Mouse (Mus musculus): ENCODE results near the gene Trim25. TPM values are rescaled to one million over a fixed set of nuclear protein-coding genes. Genes with fewer than 3 reads are reported as not detected.
A peak's percentile ranks its signal among the peaks of the same experiment; 100 is the strongest.
"Not testable (repeated sequence)": the region's sequence is repeated elsewhere in the genome, so short reads cannot be mapped to it uniquely, and the experiment has no call there.

Trim25 gene
- polyA plus RNA-seq, 1 experiment: 4.3 TPM

DNA sequence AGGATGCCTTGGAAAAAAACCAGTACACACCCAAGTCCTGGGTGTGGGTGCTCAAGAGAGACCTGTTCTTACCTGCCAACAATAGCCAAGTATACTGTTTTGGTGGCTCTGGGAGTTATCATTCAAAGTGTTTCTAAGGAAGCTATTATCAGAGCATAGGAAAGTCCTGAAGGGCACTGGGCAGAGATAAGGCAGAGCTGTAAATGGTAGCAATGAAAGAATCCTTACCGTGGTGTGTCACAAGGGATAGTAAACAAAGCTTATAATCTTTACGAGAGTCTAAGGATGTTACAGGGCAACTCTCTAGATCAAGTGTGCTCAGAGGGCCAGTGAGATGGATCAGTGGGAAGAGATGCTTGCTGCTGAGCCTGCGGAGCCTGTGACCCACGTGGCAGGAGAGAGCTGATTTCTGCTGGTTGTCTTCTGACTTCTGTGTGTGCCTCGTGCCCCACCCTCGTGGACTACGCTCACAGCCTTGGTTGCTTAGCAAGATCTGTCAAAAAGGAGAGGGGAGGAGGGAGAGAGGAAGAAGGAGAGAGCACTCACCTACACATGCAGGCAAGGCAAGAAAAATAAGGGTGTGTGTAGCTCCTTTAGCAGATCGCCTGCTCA, 23.1 kb downstream of the Trim25 start:
- peak in 1 of 2 experiments; percentile 30 for DNase-seq (ENCODE audit: extremely low spot score in 1 of 2, low spot score in 1 of 2)

DNA sequence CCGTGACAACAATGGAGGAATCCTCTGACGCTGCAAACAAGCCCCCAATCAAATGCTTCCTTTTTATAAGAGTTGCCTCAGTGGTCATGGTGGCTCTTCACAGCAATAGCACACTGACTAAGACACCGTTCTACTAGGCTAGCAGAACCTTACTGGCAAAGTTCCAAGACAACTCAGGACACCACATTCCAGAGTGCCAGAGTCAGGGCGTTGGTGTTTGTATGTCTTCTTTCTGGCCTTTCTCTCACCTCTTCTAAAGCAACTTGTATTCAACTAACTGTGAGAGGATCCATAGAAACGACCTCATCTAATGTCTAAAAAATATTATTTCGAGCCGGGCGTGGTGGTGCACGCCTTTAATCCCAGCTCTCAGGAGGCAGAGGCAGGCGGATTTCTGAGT, 24.3 kb downstream of the Trim25 start:
- no peak for DNase-seq (ENCODE audit: extremely low spot score in 1 of 2, low spot score in 1 of 2)

DNA sequence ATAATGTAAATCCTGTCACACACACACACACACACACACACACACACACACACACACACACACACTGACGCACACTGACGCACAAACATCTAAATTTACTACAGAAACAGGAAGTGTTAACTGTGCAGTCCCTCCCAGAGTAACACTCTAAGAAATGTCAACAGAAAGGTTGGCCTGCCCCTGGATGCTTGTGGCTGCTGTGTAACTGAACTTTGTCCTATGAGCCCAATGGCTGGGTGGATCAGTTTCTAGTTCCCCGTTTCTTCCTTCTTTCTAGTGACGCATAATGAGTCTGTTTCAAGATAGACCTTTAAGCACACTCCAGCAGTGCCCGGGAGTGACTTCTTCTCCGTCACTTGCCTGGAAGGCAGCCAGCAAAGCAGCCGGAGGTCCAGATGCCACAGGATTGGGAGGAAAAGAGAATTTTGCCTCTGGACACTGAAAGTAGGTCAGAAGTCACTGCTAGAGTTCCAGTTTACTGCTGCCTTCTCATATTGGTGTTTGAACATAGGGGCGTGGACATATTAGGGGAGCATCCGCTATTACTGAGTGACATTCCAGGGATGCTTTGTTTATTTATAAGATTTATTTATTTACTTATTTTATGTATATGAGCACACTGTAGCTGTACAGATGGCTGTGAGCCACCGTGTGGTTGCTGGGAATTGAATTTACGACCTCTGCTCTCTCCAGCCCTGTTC, 25.2 kb downstream of the Trim25 start:
- no peak for DNase-seq (ENCODE audit: extremely low spot score in 1 of 2, low spot score in 1 of 2)

DNA sequence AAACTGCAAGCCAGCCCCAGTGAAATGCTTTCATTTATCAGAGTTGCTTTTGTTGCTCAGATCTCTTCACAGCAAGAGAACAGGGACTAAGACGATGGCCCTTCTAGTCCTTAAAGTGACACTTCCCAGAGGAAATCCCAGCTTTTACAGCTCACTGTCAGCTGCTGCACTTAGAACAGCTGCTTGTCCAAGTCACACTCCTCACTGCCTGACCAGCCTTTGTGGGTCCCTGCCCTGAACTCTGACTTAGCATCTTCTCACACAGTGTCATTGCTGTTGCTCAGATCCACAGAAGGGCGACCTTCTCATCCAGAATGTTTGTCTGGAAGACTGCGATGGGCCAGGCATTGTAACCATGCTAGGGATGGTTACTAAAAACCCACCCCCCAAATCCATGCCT, 26.4 kb downstream of the Trim25 start:
- DNase-seq (ENCODE audit: extremely low spot score in 1 of 2, low spot score in 1 of 2): no peak

DNA sequence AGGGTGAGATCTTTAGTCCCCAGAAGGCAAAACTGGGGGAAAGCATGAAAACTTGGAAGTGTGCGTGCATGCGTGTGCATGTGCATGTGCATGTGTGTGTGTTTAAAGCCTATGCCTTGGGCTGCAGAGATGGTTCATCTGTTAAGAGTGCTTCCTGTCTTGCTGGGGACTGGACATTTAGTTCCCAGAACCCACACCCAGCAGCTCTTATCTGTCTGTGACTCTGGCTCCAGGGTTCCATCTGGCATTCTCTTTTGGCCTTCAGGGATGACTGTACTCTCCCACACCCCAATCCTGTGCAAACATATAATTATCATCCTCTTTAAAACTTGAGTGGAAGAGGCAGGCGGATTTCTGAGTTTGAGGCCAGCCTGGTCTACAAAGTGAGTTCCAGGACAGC, 26.9 kb downstream of the Trim25 start:
- DNase-seq (ENCODE audit: extremely low spot score in 1 of 2, low spot score in 1 of 2): no peak

DNA sequence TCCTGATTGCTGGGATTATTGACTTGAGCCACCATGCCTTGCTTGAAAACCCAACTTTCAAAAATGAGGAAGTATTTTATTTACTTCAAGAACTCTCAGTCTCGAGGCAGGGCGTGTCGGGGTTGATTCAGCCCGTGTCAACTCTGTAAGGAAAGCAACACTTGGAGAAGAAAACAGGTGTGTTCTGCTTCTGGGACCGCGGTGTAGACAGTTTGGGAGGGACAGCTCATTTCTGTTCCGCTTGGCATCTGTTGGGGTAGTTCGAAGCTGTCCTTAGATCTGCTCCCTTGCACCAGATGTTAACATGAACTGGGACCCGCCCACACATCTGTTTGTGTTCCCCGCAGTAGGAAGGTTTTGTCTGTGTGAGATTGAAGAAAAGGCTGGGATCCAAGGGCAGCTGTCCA, 28.8 kb downstream of the Trim25 start:
- DNase-seq (ENCODE audit: extremely low spot score in 1 of 2, low spot score in 1 of 2): no peak

DNA sequence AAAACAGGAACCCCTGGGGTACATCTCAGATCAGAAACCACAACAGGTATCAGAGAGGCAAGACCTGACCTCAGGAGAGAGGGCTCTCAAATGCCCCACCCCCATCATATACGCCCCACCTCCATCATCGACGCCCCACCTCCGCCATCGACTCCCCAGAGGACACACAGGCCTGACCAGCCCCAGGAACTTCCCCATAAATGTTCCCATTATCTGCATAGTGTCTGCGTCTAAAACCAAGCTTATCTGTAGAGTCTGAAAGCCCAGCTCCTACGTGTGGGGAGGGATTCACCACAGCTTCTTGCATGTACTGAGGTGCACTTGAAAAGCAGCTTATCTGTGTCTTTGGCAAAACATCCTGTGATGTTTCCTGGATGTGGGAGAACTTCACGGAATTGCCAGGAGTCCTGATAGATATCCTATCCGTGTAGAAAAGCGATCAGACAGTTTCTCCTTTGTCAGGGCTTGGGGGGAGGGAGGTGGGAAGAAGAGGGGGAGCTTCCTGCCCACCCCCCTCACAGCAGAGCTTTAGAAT, 29.8 kb downstream of the Trim25 start:
- no peak for DNase-seq (ENCODE audit: extremely low spot score in 1 of 2, low spot score in 1 of 2)

DNA sequence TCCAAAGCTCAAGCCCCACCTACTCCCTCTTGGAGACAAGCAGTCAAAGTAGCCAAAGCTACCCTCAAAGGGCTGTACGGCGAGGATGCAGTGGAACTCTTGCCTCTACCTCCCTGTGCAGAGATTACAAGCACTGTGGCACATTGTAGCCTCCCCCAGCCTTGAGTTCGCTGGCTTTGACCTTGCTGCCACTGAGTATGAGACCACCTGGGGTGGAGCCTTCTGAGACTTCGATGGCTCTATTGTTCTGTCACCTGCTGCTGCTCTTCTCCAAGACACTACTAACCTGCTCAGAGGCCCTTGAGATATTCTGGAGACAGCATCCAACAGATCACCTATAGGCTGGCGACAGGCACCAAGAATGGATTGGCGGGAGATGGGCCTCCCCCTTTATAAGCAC, 31.4 kb downstream of the Trim25 start:
- no peak for DNase-seq (ENCODE audit: extremely low spot score in 1 of 2, low spot score in 1 of 2)

DNA sequence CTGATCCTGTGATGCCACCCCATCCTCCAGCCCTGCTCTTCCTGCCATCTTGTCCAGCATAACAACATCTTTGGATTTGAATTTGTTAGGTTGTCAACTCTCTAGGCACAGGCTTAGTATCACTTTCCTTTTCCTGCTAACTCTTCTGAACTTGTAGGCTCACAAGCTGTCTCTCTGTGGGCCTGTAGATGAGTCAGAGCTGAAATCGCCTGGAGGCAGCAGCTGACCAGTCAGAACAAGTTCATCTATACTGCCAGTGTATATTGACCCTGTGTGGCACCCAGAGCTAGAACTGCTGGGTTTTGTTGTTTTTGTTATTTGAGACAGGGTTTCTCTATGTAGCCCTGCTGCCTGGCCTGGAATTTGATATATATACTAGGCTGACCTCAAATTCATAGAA, 32.0 kb downstream of the Trim25 start:
- DNase-seq (ENCODE audit: extremely low spot score in 1 of 2, low spot score in 1 of 2): no peak

DNA sequence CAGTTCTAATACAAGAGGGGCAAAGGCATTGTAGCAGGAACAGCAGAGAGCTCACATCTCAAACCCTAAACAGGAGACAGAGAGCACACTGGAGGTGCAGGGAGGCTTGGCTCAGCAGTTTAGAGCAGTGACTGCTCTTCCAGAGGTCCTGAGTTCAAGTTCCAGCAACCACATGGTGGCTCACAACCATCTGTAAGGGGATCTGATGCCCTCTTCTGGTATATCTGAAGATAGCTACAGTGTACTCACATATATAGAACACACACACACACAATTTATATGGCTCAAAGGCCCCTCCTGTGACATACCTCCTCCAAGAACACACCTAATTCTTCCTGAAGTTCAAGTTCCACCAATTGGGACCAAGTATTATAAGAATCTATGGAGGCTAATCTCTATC, 35.4 kb downstream of the Trim25 start:
- DNase-seq (ENCODE audit: extremely low spot score in 1 of 2, low spot score in 1 of 2): no peak

DNA sequence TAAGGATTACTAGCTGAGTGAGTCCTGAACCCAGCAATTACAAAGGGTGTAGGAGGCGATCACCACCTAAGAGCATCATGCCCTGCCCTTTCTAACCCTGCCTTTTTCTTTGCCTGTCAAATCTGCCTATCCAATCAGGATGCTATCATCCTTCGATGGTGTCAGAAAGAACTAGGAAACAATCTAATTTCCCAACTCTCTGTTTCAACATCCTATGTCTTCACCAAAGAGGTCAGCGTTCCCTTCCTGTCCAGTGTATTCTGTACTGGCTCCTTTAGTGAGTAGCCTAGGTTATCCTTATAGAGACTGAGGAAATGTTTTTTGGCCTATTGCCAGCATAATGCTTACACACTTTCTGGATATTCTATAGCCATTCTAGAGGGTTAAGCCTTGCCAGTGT, 36.4 kb downstream of the Trim25 start:
- DNase-seq (ENCODE audit: extremely low spot score in 1 of 2, low spot score in 1 of 2): no peak

DNA sequence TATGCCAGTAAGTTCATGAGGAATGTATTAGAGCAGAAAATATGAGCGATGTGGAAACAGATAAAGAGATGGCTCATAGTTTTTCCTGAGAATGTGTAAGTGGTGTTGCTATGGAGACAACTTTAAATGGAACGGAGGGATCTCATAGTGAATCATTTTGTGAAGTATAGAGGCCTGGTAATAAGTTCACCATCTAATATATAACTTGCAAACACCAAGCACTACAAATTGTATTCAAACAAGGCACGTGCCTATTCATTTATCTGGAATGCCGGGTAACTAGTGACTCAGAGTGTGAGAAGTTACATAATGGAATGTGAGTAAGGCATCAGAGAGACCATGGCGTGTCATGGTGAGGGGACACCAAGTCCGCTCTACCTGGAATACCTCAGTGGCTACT, 39.3 kb downstream of the Trim25 start:
- DNase-seq (ENCODE audit: extremely low spot score in 1 of 2, low spot score in 1 of 2): no peak

DNA sequence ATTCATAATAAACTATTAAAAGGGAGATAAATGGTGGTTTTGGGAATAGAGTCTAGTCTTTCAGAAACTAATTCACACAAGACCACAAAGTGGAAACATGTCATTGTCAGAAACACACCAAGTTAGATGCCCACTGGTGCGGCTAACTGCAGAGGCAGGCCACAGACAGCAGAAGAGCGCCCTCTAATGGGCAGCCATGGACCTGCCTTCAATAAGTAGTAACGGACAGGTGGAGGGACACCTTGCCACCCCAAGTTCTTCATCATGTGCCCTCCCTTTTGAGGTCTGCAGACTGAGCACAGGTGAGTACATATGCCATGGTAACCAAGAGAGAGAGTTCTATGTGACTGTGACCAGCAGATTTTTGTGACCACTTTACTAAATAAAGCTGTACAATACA, 40.1 kb downstream of the Trim25 start:
- DNase-seq (ENCODE audit: extremely low spot score in 1 of 2, low spot score in 1 of 2): peak in 1 of 2 experiments; percentile 73

DNA sequence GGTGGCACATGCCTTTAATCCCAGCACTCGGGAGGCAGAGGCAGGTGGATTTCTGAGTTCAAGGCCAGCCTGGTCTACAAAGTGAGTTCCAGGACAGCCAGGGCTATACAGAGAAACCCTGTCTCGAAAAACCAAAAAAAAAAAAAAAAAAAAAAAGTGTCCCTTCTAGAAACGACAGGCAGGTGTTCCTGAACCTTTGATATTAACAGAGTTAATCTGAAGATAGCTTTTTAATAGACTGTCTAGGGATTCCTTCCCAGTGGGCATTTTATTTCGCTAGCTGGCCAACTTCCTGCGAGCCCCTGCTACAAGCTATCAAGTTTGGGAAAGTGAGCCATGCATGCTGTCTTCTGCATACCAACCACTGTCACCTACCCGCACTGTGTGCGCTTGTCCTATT, 41.9 kb downstream of the Trim25 start:
- not testable (repeated sequence) for DNase-seq (ENCODE audit: extremely low spot score in 1 of 2, low spot score in 1 of 2)

DNA sequence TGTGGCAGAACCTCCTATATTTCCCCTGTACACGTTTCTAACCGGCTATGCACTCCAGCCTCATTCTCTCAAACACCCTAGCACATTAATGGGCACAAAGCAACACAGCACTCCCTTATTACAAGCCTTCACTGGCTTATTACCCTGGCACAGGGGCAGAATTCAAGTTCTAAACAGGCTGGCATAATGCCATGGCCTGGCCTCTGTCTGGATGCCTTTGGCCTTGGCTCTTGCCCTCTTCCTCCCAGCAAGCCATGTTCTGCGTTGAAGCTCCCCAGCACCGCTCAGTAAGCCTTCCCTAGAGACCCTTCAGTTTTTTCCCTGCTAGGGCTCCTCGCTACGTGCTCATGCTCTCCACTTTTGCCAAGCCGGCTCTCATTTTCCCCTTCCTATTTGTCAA, 43.9 kb downstream of the Trim25 start:
- no peak for DNase-seq (ENCODE audit: extremely low spot score in 1 of 2, low spot score in 1 of 2)

DNA sequence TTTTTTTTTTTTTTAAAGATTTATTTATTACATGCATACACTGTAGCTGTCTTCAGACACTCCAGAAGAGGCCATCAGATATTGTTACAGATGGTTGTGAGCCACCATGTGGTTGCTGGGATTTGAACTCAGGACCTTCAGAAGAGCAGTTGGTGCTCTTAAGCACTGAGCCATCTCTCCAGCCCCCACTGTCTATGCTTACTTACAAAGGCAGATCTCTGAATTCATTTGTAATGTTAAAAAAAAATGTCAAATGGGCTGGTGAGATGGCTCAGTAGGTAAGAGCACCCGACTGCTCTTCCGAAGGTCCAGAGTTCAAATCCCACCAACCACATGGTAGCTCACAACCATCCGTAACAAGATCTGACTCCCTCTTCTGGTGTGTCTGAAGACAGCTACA, 46.3 kb downstream of the Trim25 start:
- DNase-seq (ENCODE audit: extremely low spot score in 1 of 2, low spot score in 1 of 2): not testable (repeated sequence)

DNA sequence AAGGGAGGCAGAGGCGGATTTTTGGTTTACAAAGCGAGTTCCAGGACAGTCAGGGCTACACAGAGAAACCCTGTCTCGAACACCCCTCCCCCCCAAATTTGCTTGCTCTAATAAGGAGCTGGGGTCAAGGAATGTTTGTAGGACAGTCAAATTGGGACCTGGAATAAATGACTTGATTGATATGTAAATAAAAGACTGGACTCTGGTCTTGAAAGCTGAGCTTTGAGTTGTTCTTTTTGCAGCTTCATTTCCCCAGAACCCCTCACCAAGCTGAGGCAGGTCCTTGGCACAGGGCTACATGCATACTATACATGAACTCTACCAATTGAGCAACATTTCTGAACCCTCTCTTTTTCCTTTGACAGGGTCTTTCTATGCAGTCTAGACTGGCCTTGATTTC, 46.8 kb downstream of the Trim25 start:
- no peak for DNase-seq (ENCODE audit: extremely low spot score in 1 of 2, low spot score in 1 of 2)

DNA sequence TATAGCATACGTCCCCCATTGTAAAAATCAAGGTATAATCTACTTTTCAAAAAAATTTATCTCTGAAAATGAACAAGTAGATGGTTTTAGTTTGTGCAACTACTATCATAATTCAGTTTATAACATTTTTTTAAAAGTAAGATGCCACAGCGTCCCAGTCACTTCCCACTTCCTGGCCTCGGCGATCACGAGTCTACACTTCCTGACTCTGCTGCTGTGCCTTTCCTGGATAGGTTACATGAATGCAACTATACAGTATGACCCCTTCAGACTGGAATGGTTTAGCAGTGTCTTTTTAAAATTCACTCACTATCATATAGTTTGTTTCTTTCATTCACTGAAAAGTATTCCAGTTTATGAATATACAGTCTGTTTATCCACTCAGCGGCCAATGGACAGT, 52.6 kb downstream of the Trim25 start:
- DNase-seq (ENCODE audit: extremely low spot score in 1 of 2, low spot score in 1 of 2): no peak

DNA sequence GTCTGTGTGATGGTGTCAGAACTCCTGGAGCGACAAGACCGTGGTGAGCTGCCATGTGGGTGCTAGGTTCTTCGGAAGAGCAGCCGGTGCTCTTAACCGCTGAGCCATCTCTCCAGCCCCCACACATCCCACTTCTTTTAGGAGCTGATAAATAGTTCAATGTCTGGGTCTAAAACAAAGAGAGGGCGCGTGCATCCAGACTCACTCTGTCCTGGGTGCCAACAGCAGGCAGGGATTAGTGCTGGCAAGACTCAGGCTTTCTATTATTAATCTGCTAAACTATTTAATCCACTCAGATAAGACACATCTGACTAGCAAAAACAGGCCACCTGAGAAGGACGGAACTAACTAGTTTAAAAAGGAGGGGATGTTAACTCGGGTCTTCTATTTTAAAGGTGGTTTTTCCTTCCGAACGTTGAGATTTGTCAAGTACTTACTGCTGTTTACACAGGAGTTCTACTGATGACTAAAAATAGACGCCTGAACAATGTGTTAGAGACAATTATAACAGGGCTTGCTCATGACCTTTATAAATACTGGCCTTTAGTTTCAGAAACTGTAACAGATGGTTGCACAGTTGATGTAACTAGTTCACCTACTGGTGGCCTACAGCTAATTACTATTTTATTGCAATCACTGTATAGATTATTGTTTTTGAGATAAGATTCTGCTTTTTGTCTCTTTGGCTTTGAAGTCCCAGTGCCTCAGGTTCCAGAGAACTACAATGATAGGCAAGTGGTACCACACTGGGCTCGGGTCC, 56.9 kb downstream of the Trim25 start:
- no peak for DNase-seq (ENCODE audit: extremely low spot score in 1 of 2, low spot score in 1 of 2)

DNA sequence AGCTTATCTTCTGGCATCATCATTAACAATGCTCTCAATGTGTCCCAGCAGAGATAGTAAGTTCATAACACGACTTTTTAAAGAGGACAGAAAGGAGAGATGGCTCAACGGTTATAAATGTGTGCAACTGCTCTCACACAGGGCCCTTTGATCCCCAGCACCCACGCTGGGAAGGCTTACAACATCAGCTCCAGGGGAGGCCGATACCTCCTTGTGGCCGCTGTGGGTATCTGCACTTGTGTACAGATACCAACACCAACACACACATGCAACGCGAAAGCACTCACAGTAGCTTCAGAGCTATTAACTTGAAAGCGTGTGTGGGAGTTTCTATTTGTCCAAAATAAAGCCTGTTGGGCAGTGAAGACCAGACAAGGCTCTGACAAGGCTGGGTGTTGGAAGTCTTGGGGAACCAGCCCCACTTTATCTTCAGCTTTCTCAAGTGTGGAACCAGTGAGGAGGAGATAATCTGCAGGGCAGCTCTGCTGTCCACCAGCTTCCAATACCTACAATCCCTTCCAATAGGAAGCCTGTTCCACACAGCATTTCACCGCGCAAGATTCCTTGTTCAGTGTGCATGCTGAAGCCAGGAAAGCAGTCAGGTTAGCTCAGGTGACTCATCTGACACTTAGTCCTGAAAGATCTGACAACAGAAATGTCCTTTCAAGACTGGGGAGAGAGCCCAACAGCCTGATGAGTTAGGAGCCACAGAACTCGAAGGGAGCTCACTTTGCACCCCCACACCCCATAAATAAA, 59.5 kb downstream of the Trim25 start:
- peak in 1 of 2 experiments; percentile 18 for DNase-seq (ENCODE audit: extremely low spot score in 1 of 2, low spot score in 1 of 2)

DNA sequence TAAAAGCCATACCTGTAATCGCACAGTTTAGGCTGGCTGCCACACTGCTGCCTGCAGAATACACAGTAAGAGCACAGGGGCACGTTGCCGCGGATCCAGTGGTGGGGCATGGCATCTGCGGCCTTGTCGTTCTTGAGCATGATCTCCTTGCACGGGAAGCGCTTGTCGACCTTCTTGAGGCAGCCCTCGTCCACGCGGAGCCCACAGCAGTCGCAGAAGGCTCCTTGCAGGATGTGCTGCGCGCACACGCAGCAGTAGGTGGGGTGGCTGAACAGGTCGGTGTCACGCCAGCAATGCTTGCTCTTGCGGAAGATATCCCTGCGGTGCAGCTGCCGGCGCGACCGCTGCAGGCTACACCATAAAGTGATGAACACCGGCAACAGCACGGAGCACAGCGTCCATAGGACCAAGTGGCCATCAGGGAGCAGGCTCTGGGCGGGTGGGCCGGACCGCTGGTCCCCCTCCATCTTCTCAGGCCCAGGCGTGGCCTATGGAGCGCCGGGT, 60.8 kb downstream of the Trim25 start:
- peak in 1 of 2 experiments; percentile 44 for DNase-seq (ENCODE audit: extremely low spot score in 1 of 2, low spot score in 1 of 2)
